Mouse (Mus musculus) gastrocnemius, postnatal 4 days (tissue): ENCODE measurements at regions not wholly inside any gene's neighbourhood (a gene's known extent, or its start where the extent isn't known, plus 50 kb on each side); places are given as distances from the start of the nearest gene placed in this dataset.

Experiments used
- DNase-seq, 2 experiments: peaks; one replicate each; pipeline ENCODE4 v3.0.0; 2021 to 2022; ENCODE audit warnings: low spot score in 2 of 2, mixed read lengths in 2 of 2

DNA sequence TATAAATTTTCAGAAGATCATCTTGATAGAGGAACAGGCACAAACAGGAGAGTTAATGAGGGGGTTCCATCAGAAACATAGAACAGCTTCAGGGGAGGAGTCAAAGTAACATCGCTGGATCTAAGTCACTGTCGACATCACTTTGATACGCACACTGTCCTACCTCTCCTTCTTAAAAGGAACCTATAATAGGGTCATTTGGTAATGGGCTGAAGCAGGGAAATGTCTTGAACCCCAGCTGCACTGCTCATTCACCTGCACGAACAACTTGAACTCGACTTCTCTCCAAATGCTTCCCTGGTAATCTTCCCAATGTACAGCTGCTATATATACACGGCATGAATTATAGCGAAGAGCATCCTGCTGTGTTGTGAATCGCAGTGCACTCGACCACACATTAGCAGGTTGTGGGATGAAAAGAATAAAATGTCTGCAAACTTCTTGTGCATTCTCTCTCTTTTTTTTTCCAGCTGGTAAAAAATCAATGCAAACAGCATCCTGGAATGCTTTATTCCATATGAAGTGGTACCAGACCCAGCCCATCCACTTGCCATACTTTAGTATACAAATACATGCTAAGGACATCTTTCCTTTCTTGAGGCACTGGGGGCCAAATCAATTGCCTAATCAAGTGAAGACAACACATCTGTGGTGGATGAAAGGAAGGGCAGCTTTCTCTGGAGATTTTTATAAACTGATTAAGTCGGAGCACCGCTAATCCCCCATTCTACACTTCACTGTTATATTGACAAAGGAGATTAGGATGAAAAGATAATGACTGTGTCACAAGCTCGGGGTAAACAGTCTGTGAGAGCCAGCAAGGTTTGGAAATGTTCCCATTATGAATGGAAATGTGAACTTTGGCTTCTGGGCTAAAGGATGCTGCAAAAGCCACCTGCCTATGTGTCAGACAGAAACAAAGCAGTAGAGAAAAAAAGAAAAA, 325.6 kb upstream of the Itga1 start:
- no peak for DNase-seq

DNA sequence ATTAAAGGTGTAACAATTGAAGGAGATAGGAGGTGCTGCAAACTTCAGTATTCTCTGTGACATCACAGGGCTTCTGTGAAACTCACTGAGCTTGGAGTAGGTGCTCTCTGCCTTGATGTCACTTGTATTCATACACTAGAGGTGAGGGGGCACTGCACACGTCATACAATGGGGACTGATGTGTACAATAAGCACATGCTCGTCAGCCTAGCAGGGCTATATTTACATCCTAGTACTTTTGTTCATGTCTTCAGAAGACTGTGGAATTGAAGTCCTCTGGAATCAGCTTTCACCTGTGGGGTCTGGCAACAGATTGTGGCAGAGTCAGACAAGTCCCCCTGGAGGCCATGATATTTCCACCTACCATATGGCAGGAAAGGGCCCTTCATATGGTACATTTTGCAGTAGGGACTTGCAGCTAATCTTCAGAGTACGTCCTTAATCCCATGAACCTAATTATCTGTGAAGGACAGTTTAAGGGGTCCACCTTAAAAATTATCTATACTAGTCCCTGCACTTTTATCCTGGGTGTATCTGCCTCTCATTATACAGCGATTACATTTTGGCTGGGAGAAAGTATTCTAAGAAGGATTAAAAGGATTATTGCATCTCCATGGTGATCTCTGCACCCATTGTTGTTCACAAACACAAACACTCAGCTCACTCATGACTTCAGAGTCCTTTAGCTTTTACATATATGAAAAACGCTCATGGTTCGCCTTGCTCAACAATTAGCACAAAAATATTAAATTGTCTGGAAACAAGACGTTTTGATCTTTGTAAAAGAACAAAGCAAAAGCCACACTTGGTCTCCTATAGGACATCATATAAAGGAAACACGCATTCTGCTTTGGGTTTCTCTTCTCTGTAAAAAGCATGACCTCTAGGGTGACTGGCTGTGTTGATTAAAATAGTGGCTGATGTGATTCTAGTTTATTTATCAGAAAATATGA, 324.1 kb upstream of the Itga1 start:
- no peak for DNase-seq

DNA sequence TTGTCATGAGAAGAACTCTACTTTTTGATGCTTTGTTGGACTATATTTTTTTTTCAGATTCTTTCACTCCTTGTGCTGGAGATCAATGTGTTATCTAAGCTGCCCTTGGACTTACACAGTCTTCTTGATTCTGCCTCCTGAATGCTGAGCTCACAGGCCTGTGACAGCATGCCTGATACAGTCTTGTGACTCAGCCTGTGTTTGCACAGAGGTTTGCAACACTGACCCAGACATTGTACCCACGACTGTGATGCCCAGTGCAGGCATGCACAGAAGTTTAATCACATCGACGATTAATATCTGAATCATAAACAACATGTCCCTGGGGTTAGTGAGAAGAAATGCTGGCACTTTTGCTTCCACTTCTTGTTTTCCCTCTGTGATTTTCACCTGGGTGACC, 322.0 kb upstream of the Itga1 start:
- no peak for DNase-seq

DNA sequence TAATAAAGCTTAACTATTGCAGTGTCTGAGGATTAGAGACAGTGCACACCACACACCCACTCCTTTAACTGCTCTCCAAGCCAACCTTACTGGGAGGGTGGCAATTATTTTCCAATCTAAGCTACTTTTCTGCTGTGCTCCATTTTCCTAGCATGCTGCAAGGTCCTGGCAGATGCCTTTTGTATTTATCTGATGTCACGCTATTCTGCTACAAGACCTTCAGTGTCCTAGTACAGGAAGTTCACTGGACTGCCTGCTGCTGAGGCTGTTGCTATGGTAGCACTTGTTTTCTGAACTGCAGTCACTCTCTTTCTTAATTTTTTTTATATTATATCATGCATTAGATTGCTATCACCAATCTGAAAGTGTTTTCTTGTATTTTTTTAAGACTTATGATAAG, 319.7 kb upstream of the Itga1 start:
- no peak for DNase-seq

DNA sequence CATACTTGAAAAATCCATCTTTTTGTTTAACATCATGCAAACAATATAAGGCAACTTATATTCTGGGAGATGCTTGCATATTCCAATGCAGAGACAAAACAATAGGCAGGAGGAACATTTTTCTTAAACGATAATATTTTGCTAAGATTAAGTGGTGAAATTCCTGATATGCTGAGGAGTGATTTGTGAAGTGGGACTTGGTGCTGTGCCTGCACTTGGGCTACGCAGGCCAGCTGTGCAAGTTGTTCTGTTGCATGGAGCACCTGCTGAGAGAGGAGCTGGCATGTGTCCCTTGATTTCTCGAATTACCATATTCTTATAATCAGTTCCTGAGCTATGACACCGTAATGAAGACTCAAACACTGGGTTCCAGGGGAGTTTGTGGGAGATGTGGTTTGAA, 316.1 kb upstream of the Itga1 start:
- no peak for DNase-seq

DNA sequence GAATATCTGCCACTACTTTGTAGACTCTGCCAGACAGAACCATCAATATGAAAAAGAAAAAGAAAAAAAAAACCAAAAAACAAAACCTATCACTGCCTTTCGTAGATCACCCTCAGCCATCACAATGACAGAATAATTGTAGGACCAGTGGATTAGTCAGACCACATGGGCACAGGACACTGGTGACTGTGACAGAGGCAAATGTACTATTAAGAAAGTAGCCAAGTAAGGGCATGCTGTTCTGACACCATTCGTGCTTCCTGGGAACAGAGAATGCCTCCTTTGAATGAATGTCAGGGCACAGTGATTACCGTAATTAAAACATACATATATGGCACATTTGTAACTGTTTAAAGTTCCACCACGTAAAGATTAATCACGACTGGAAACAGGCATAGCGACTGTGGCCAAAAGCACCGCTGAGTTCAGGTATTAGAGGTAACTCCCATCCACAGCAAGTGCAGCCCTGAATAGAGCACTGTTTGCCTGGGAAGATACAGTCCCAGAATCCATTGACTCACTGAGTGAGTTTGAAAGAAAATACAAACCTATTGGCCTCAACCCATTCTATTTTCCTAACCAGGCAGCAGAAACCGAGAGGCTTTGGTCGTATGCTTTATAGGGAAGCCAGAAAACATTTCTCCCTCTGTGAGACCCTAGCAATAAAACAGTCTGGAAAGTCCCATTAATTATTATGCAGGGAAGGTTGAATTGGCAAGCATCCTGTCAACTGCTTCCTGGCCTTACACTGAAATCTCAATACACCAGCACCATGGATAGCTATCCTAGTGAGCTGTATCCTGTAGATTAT, 312.2 kb upstream of the Itga1 start:
- DNase-seq = no peak

DNA sequence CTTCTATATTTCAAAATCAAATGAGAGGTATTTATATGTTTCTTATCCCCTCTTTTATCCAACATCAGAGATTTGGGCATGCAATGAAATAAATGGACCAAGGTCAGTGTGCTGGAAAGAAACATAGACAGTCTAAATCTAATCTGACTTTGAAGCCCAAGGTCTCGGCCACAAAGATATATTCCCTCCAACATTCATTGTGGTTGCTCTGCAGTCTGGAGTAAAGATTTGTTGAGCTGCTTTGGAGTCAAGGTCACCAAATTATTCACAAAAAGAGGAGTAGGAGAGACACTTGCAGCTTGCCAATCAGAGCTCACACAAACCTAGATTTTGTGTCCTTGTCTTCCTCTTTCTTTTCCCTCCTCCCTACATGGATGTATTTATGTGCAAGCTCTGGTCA, 304.2 kb upstream of the Itga1 start:
- DNase-seq = no peak

DNA sequence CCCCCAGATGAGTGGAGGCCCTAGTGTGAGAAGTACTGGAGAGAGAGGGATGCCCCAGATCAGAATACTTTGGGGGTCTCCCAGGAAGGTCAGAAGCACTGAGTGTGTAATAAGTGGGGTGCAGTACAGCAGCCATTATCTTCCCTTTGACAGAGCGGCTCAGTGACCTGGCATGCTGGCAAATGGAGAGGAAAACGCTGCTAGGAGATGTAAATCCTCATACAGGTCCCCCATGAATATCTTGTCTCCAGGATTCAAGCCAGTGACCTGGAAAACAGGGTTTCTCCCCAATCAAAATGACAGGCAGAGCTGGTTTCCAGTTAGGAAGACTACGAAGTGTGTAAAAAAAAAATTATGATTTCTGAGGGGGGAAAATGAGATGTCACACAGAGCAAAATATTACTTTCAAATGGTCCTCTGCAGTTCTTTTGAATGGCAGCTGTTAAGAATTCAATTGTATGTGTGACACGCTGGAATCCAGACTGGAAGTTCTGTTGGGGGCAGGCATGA, 299.0 kb upstream of the Itga1 start:
- no peak for DNase-seq

DNA sequence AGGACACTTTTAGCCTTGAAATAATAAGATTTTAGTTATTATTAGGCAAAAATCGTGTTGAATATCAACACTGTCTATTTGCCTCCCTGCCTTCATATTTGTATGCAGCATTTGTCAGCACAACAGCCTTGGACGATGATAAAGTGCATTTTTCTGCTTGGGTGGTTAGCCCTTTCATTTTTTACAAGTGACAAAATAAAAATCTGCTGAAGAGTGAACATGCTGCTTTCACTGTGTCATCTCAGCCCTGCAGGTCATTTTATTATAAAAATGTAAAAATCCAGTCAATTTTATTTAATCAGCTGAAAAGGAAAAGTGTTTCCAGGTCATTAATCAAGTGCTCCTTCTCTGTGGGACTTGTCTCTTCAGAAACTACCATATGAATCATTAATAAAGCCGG, 277.9 kb upstream of the Itga1 start:
- no peak for DNase-seq

DNA sequence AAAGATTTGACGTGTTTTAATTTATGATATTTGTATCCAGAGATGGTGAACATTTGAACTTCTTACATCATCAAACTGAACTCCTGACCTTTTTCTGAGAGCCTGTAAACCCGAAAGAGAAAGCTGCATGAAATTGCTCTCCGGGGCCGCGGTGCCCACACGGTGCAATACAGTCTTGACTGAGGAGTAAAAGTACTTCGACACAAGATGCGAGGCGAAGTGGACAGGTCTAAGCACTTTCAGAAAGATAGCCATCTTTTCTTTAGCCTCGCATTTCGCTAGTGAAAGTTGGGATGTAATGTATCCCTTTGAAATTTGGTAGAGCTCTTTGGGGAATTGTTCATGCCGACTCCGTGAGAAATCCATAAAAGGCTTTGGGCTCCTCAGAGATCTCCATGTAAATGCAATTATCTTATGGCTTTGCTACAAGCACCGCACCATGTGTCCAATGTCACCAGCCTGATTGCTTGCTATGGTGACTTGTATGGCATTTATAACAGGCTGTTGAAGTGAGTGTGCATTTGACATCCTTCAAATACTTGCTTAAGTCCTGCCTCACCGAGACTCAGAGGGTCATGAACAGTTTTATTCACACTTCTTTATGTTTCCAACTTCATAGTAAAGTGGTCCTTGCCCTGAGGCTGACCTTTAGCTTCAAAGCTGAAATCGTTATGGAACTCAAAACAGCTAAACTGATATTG, 274.6 kb upstream of the Itga1 start:
- no peak for DNase-seq

DNA sequence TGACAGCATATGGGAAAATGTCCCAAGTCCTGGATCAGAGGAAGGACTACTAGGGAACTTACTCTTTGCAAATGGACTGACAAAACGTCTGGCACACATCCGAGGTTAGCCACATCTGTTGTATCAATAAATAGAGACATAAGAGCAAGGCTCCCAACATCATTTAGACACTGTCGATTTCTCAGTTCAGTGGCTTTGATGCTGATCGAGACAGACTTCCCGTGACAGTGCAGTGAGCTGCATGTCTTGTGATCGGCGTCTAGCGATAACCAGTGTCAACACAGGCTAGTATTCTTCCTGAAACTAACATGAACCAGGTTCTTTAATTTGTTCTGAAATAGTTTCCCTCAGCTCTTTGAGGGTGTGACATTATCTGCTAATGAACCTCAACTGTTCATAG, 259.7 kb upstream of the Itga1 start:
- no peak for DNase-seq

DNA sequence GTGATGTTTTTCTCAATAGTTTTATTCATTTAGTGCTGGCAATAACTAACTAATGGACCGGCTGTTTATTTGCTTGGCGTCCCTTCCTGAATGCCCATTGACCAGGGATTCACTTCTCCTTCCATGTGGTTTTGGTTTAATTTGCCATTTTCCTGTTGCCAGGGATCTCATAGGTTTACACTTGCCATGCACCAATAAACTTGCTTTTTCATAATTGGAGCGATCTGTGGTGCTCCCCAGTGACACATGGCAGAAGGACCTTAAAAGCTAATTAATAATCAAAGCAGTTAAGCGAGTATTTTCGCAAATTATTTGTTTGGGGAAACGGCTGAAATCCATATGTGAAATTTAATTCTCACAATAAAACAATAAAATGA, 245.2 kb upstream of the Itga1 start:
- no peak for DNase-seq

DNA sequence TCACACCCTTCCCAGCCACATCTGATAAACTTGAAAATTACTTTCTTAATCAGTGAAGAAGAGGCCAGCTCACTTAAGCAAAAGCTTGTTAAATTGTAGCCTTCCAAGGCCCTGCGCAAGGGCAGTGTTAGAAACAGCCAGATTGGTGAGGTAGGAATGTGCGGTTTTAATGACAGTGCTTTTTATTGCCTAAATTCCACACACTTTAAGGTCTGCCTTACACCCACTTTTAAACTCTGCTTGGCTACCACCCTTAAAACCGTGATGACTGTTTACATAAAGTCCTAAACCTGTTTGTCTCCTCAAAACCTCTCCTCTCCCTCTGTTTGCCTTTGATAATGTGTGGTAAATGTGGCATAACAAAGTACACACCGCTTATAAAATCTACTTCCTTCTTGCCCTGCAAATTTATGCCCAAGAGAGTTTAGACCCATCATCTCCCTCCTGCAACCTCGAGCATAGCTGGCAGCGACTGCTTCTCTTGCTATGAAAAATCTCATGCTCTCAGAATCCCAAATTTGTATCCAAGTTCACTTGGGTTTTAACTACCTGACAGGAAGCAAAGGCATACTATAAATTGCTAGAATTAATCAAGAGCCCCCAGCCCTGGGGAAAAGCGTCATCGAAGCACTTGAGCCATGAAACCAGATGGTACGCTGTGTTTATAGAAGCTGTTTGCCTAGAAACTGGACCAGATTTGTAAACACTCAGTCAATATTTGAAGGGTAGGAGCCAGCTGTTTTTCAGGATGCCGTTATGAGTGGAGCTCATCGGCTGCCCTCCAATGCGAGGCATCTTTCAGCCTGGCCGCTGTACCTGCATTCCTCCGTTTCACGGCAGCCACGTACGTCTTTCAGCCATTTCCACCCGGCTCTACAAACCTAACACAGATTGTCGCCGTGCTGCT, 244.6 kb upstream of the Itga1 start:
- no peak for DNase-seq

DNA sequence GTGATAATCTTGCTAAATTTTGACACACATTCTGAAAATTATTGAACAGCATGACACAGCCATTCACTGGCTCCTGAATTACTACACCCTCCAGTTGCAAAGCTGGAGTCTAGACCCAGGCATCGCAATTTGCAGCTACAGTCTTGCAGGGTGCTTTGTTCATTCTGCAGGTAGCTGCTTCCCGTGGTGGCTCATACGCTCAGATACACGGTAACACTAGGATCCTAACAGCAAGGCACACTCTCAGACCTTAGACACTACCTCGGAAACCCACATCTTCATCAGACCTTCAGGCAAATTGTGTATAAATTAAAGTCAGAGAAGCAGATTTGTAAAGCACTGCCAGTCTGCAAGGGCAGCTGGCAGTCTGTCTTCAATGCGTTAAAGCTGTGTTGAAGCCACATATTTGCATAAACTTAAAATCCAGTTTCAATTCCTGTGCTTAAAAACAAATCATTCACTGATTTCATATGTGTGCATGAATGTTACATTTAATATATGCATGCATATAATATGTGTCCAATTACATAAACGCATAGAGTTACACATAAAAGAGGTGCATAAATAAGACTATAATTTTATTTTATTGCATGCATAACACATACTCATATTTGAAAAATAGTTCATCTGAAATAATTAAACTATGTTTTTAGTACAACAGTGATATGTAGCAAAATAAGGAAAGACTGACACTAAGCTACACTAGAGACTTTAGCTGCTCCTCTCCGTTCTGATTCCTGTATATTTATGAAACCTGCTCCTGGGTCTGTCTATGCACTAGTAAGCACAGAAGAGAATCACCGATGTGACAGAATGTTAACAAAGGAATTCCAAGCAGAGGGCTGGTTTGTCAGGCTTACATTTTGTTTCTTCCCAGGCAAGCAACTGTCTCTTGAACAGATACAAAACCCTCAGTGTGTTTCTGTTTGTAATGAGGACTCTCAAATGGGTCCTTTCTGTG, 227.5 kb upstream of the Itga1 start:
- DNase-seq = no peak

DNA sequence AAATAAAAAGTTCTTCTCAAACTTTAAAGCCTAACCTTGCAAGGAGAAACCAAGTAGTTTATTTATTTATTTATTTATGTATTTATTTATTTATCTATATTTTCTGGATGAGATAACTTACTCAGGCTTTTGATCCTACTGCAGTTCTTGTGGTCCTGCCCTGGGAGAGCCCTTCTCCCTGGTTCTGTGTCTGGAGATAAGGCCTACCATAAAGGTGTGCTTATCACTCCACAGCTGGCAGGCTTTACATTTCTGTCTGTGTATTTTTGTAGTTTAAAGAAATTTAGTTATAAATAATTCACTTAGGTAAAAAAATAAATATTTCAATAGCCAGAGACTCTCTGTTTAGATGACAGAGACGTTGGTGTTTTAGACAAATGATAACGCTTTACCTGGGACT, 224.5 kb upstream of the Itga1 start:
- DNase-seq = no peak

DNA sequence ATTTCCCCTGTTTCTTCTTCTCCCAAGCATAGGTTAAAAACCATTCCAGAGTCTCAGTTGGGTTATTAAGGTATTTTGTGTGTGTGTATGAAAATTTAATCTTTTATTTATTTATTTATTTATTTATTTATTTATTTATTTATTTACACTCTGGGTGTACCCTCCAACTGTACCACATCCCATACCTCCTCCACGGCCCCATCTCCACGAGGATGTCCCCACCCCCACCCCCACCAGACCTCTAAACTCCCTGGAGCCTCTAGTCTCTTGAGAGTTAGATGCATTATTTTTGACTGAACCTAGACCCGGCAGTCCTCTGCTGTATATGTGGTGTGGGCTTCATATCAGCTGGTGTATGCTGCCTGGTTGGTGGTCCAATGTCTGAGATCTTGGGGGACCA, 214.9 kb upstream of the Itga1 start:
- no peak for DNase-seq

DNA sequence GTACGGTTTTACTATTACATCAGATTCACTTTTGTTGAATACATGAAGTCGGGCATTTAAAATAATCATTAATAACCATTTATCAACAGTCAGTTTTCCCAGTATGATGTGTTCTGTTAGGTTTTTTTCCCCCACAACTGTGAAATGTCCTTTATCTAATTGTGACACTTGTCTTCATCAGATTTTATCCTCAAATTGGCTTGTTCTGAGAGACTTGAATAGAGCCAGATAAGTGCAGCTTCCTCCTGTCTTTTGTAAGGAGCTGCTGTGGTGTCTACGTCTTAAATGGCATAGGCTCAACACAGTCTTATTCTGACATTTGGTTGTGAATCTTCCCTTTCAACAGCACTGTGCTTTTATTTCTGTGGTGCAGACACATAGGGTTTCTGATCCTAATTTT, 206.8 kb upstream of the Itga1 start:
- DNase-seq = no peak

DNA sequence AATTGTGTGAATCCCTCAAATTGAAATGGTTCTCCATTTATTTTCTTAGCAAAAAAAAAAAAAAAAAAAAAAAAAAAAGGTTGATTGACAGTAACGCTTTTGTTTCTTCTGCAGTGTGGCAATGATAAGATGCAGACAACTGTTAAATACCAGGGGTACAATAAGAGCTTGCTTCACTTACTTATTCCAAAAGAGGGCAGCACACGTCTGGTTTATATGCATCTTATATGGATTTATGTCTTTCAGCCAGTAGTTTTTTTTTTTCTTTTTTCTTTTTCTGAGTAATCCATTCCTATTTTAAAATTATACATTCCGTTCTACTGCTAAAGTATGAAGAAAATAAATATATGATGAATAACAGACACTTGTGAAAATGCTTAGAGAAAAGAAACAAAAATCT, 185.6 kb upstream of the Itga1 start:
- no peak for DNase-seq
